Mouse (Mus musculus): ENCODE data around the gene Meioc. TPM values are rescaled to one million over a fixed set of nuclear protein-coding genes. Genes with fewer than 3 reads are reported as not detected.
"Not testable (repeated sequence)": the region's sequence is repeated elsewhere in the genome, so short reads cannot be mapped to it uniquely, and the experiment has no call there.

Meioc gene
- polyA plus RNA-seq, 1 experiment from 2014 or later: 0.22 TPM

GRCm38 (mm10) chr11:102712411-102712810 lies 48.9 kb downstream of the Meioc start:
- Histone ChIP-seq H3K27ac (ENCODE audit: low read depth) (no peak overlapping the region), H3K4me1 (ENCODE audit: insufficient read depth) (no peaks in the 10 kb centered on the region), H3K9me3 (ENCODE audit: low read depth, low read length) (0 out of 2 replicates have a peak, but pooled peaks cover 2% of the 10 kb centered on the region), H3K9ac (no peak overlapping the region), H3K36me3 (ENCODE audit: insufficient read depth) (no peaks in the 10 kb centered on the region), H3K4me3 (ENCODE audit: low read depth, low read length) (no peak overlapping the region), H3K27me3 (ENCODE audit: insufficient read depth, low read length) (no peaks in the 10 kb centered on the region), H3K4me2 (no peak overlapping the region)
- DNase-seq: no peak
- no peak for TF ChIP-seq CTCF (IDR thresholded peaks at IDR 0.05; ENCODE audit: low read depth)
- 87% methylated on average over 4 of the region's 4 CpGs for WGBS
- no peak for ATAC-seq (ENCODE audit: insufficient read depth)

- H3K27ac ChIP-seq (ENCODE audit: low read depth); H3K9me3 ChIP-seq (ENCODE audit: low read depth, low read length); H3K9ac ChIP-seq; H3K4me3 ChIP-seq (ENCODE audit: low read depth, low read length); DNase-seq; H3K27me3 ChIP-seq (ENCODE audit: insufficient read depth, low read length); H3K4me1 ChIP-seq (ENCODE audit: insufficient read depth); ATAC-seq (ENCODE audit: insufficient read depth); H3K36me3 ChIP-seq (ENCODE audit: insufficient read depth); H3K4me2 ChIP-seq: not testable (repeated sequence)
- 89% methylated on average over 2 of the region's 2 CpGs for WGBS
- peak; percentile 38 for TF ChIP-seq CTCF (IDR thresholded peaks at IDR 0.05; ENCODE audit: low read depth)
Measured at GRCm38 (mm10) chr11:102714578-102714977, 51.1 kb downstream of the Meioc start.

GRCm38 (mm10) chr11:102716135-102716534 lies 52.6 kb downstream of the Meioc start:
- ATAC-seq (ENCODE audit: insufficient read depth) (no peak), DNase-seq (no peak)
- Histone ChIP-seq H3K9me3 (ENCODE audit: low read depth, low read length) (0 out of 2 replicates have a peak, but pooled peaks cover 2% of the 10 kb centered on the region), H3K36me3 (ENCODE audit: insufficient read depth) (no peaks in the 10 kb centered on the region), H3K4me2 (no peak overlapping the region), H3K4me1 (ENCODE audit: insufficient read depth) (no peaks in the 10 kb centered on the region), H3K4me3 (ENCODE audit: low read depth, low read length) (no peak overlapping the region), H3K27ac (ENCODE audit: low read depth) (no peak overlapping the region), H3K9ac (no peak overlapping the region), H3K27me3 (ENCODE audit: insufficient read depth, low read length) (no peaks in the 10 kb centered on the region)
- 76% methylated on average over 7 of the region's 7 CpGs for WGBS
- TF ChIP-seq CTCF (IDR thresholded peaks at IDR 0.05; ENCODE audit: low read depth): no peak

- H3K9me3 ChIP-seq (ENCODE audit: low read depth, low read length): no peaks in the 10 kb centered on the region
- H3K4me1 ChIP-seq (ENCODE audit: insufficient read depth): no peaks in the 10 kb centered on the region
- H3K4me2 ChIP-seq: no peak overlapping the region
- WGBS: 30% methylated on average over 3 of the region's 3 CpGs
- ATAC-seq (ENCODE audit: insufficient read depth): no peak
- H3K27ac ChIP-seq (ENCODE audit: low read depth): no peak overlapping the region
- H3K9ac ChIP-seq: no peak overlapping the region
- no peak for DNase-seq
- no peaks in the 10 kb centered on the region for H3K27me3 ChIP-seq (ENCODE audit: insufficient read depth, low read length)
- H3K4me3 ChIP-seq (ENCODE audit: low read depth, low read length): no peak overlapping the region
- no peaks in the 10 kb centered on the region for H3K36me3 ChIP-seq (ENCODE audit: insufficient read depth)
- TF ChIP-seq CTCF (IDR thresholded peaks at IDR 0.05; ENCODE audit: low read depth): peak; percentile 54
Measured at GRCm38 (mm10) chr11:102725574-102725973, 62.1 kb downstream of the Meioc start.

GRCm38 (mm10) chr11:102728614-102729013 lies 65.1 kb downstream of the Meioc start:
- peak; percentile 67 for TF ChIP-seq CTCF (IDR thresholded peaks at IDR 0.05; ENCODE audit: low read depth)
- Histone ChIP-seq H3K9me3 (ENCODE audit: low read depth, low read length) (no peaks in the 10 kb centered on the region), H3K36me3 (ENCODE audit: insufficient read depth) (no peaks in the 10 kb centered on the region), H3K4me1 (ENCODE audit: insufficient read depth) (no peaks in the 10 kb centered on the region), H3K9ac (no peak overlapping the region), H3K4me2 (no peak overlapping the region), H3K27me3 (ENCODE audit: insufficient read depth, low read length) (no peaks in the 10 kb centered on the region), H3K4me3 (ENCODE audit: low read depth, low read length) (no peak overlapping the region), H3K27ac (ENCODE audit: low read depth) (no peak overlapping the region)
- peak; percentile 84 for DNase-seq
- no peak for ATAC-seq (ENCODE audit: insufficient read depth)
- WGBS: 31% methylated on average over 7 of the region's 7 CpGs

GRCm38 (mm10) chr11:102729835-102730234 lies 66.3 kb downstream of the Meioc start:
- Histone ChIP-seq H3K9ac (no peak overlapping the region), H3K4me2 (no peak overlapping the region), H3K36me3 (ENCODE audit: insufficient read depth) (no peaks in the 10 kb centered on the region), H3K27ac (ENCODE audit: low read depth) (no peak overlapping the region), H3K27me3 (ENCODE audit: insufficient read depth, low read length) (no peaks in the 10 kb centered on the region), H3K4me3 (ENCODE audit: low read depth, low read length) (no peak overlapping the region), H3K4me1 (ENCODE audit: insufficient read depth) (no peaks in the 10 kb centered on the region), H3K9me3 (ENCODE audit: low read depth, low read length) (no peaks in the 10 kb centered on the region)
- TF ChIP-seq CTCF (IDR thresholded peaks at IDR 0.05; ENCODE audit: low read depth): no peak
- no peak for ATAC-seq (ENCODE audit: insufficient read depth)
- WGBS: 67% methylated on average over 3 of the region's 3 CpGs
- no peak for DNase-seq

- 65% methylated on average over 6 of the region's 6 CpGs for WGBS
- no peak overlapping the region for H3K27ac ChIP-seq (ENCODE audit: low read depth)
- ATAC-seq (ENCODE audit: insufficient read depth): no peak
- H3K4me3 ChIP-seq (ENCODE audit: low read depth, low read length): no peak overlapping the region
- no peak for DNase-seq
- no peak overlapping the region for H3K9ac ChIP-seq
- no peaks in the 10 kb centered on the region for H3K9me3 ChIP-seq (ENCODE audit: low read depth, low read length)
- no peak for TF ChIP-seq CTCF (IDR thresholded peaks at IDR 0.05; ENCODE audit: low read depth)
- H3K36me3 ChIP-seq (ENCODE audit: insufficient read depth): no peaks in the 10 kb centered on the region
- H3K4me1 ChIP-seq (ENCODE audit: insufficient read depth): no peaks in the 10 kb centered on the region
- H3K27me3 ChIP-seq (ENCODE audit: insufficient read depth, low read length): no peaks in the 10 kb centered on the region
- no peak overlapping the region for H3K4me2 ChIP-seq
Measured at GRCm38 (mm10) chr11:102731366-102731765, 67.8 kb downstream of the Meioc start.

Small RNA genes lying within 50 kb of the gene (microRNA-seq; reads per million reads assigned to microRNA genes)
- not detected for gene Gm22920 (ENCODE audit: borderline number of aligned reads)

Other genes with a start within 250 kb of the Meioc start
- 113 and 116 TPM in 2 replicates for gene Grn, start 233.4 kb upstream of the Meioc start, polyA plus RNA-seq (2014; fragmentation: Nextera tagmentation; extraction: Ambion mirVana)
- gene Fam171a2, start 216.0 kb upstream of the Meioc start, polyA plus RNA-seq (2014; fragmentation: Nextera tagmentation; extraction: Ambion mirVana): 7.4 and 8.3 TPM in 2 replicates
- 10.1 and 10.7 TPM in 2 replicates for gene Itga2b, start 193.6 kb upstream of the Meioc start, polyA plus RNA-seq (2014; fragmentation: Nextera tagmentation; extraction: Ambion mirVana)
- 47.0 and 49.4 TPM in 2 replicates for gene Gpatch8, start 107.3 kb upstream of the Meioc start, polyA plus RNA-seq (2014; fragmentation: Nextera tagmentation; extraction: Ambion mirVana)
- gene Gm11627, start 84.3 kb upstream of the Meioc start, polyA plus RNA-seq (2014; fragmentation: Nextera tagmentation; extraction: Ambion mirVana): 14.3 and 15.3 TPM in 2 replicates
- 40.0 and 42.9 TPM in 2 replicates for gene Fzd2, start 59.3 kb upstream of the Meioc start, polyA plus RNA-seq (2014; fragmentation: Nextera tagmentation; extraction: Ambion mirVana)
- gene Ccdc43, start 34.1 kb downstream of the Meioc start, polyA plus RNA-seq (2014; fragmentation: Nextera tagmentation; extraction: Ambion mirVana): 44.5 and 46.4 TPM in 2 replicates
- gene Adam11, start 97.7 kb downstream of the Meioc start, polyA plus RNA-seq (2014; fragmentation: Nextera tagmentation; extraction: Ambion mirVana): 5.3 and 5.5 TPM in 2 replicates
- gene Gjc1, start 156.0 kb downstream of the Meioc start, polyA plus RNA-seq (2014; fragmentation: Nextera tagmentation; extraction: Ambion mirVana): 78.1 and 80.7 TPM in 2 replicates
- 5.4 and 6.8 TPM in 2 replicates for gene Higd1b, start 172.1 kb downstream of the Meioc start, polyA plus RNA-seq (2014; fragmentation: Nextera tagmentation; extraction: Ambion mirVana)
- 218 and 242 TPM in 2 replicates for gene Eftud2, start 217.3 kb downstream of the Meioc start, polyA plus RNA-seq (2014; fragmentation: Nextera tagmentation; extraction: Ambion mirVana)
- 1.8 and 1.9 TPM in 2 replicates for gene Ccdc103, start 217.5 kb downstream of the Meioc start, polyA plus RNA-seq (2014; fragmentation: Nextera tagmentation; extraction: Ambion mirVana)
- gene Fam187a, start 221.5 kb downstream of the Meioc start, polyA plus RNA-seq (2014; fragmentation: Nextera tagmentation; extraction: Ambion mirVana): not detected in 2 replicates
- gene Gfap, start 237.2 kb downstream of the Meioc start, polyA plus RNA-seq (2014; fragmentation: Nextera tagmentation; extraction: Ambion mirVana): 0.20 and 0.41 TPM in 2 replicates

Measured in lung, embryonic 14.5 days (tissue).